In the genomic region with DNA sequence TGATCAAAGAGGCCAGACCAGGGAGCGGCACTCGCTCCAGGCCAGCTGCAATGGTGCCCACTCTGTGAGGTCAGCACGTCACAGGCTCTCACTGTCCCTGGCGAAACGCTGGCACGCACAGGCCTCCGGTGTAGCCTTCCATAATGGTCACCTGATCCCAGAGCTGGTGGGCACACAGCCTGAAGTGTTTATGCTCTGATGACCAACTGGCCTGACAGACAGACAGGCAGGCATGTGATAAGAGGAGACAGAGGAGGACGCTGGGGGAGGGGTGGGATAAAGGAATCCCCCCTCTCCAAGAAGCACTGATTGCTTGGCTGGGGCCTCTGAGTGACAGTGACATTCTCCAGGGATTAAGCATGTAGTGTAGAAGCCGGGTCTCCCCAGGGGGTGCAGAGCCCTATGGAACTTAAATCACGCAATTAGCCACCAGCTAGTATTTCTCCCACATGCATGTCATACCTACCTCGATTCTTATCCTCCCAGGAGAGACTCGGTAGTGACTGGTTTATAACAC, we compare ENCODE assay signal across 11 mouse cellular contexts. TPM values are rescaled to one million over a fixed set of nuclear protein-coding genes. Genes with fewer than 3 reads are reported as not detected.
DNase-seq lines count a peak whose midpoint lies in the region; ATAC-seq lines count a peak whose summit lies in the region.
"Had no signal": no experiment of that assay in that cellular context is flagged by ENCODE, and none has a peak within 500 bp of the region (broad histone marks: within the 10 kb centered on the region; RNA-seq: fewer than 3 reads in every experiment).

No protein-coding gene starts in this region.

- WGBS in kidney, embryonic 16.5 days, result 31% methylated on average over 12 of the region's 12 CpGs

- H3K9ac ChIP-seq in kidney, embryonic 16.5 days (replicated peaks; ENCODE audit: low read length), result 0 out of 2 replicates have a peak overlapping the region, but pooled peaks have one; percentile 27
- H3K9ac ChIP-seq: lung, embryonic 15.5 days had no signal

- intact Hi-C loops in heart, postnatal 14 days (cut with DNase I), result no loop called here

- no peak overlapping the region for H3K4me2 ChIP-seq in kidney, embryonic 16.5 days (replicated peaks; ENCODE audit: low read depth, low read length)
- H3K4me2 ChIP-seq: lung, embryonic 15.5 days had no signal

- H3K9me3 ChIP-seq in kidney, embryonic 16.5 days (ENCODE audit: low read length), result no peaks in the 10 kb centered on the region
- H3K9me3 ChIP-seq: lung, embryonic 15.5 days had no signal

- H3K27me3 ChIP-seq in kidney, embryonic 16.5 days (ENCODE audit: insufficient read depth, low read length), result peaks cover 22% of the 10 kb centered on the region

- no peaks in the 10 kb centered on the region for H3K36me3 ChIP-seq in kidney, embryonic 16.5 days (ENCODE audit: insufficient read depth, low read length)
- H3K36me3 ChIP-seq: lung, embryonic 15.5 days had no signal

- peak; percentile 79 for ATAC-seq in kidney, embryonic 16.5 days (ENCODE audit: low FRiP score, low TSS enrichment)

- H3K27ac ChIP-seq in kidney, embryonic 16.5 days (ENCODE audit: low read length), result no peak overlapping the region
- H3K27ac ChIP-seq: lung, embryonic 15.5 days had no signal

- no peak for DNase-seq in kidney, postnatal 4 days
- peak; percentile 98 for DNase-seq in heart, adult 11 months
- DNase-seq in heart, postnatal 14 days, result peak; percentile 58 to 65
- peak; percentile 53 for DNase-seq in retina, embryonic 14.5 days (ENCODE audit: low spot score)
- DNase-seq in neural tube, embryonic 10.5 days (ENCODE audit: extremely low spot score, low spot score), result no peak
- no peak for DNase-seq in c-Kit-positive CD71-positive TER-119-positive erythroid progenitor cells, embryonic 14.5 days (ENCODE audit: low spot score)
- no peak for DNase-seq in kidney, postnatal 36 days
- DNase-seq: cerebellum, adult 9-11 months; kidney, adult 8-10 months had no signal

- H3K4me1 ChIP-seq in kidney, embryonic 16.5 days (ENCODE audit: insufficient read depth, low read length), result peaks cover 13% of the 10 kb centered on the region

- H3K4me3 ChIP-seq in kidney, embryonic 16.5 days (ENCODE audit: low read length), result no peak overlapping the region
- H3K4me3 ChIP-seq: lung, embryonic 15.5 days had no signal

RNA-seq across cellular contexts. Expression of gene Rbm20, which starts 6.4 kb away (rescaled TPM):
- 2.5 and 3.1 TPM in 2 replicates for polyA plus RNA-seq in kidney, embryonic 16.5 days (2015; fragmentation: Nextera tagmentation; extraction: Ambion mirVana)
- total RNA-seq in heart, postnatal 14 days (2021), result 100 to 1,000 TPM; 224 to 225 TPM

Comparison
In these comparisons a context has a peak if more than half of its experiments do, and no peak if none do; other contexts are left out.
1. DNase-seq: peak in heart, adult 11 months (single experiment), heart, postnatal 14 days (2 of 2) and retina, embryonic 14.5 days (single experiment); none in kidney, postnatal 4 days (0 of 2), neural tube, embryonic 10.5 days (single experiment), c-Kit-positive CD71-positive TER-119-positive erythroid progenitor cells, embryonic 14.5 days (single experiment) and kidney, postnatal 36 days (0 of 2).